Mouse (Mus musculus): ENCODE measurements around the gene Kin.

DNA sequence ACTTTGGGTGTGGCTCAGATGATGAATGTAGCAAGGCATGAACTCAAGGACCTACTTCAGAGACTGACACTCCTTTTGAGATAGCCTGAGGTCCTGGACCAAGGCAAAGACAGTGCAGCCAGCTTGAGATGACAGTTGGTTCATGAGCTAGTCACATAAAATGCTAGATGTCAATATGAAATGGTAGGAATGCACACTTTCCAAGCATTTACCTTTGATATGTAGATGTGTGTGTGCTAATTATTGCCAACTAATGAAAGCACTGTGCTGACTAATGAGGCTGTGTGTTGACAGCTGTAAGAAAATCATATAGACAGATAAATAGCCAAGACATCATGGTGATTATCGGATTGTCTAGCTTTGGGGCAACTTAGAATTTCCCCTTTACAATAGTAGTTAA, 51.7 kb downstream of the Kin start:
- no peak for TF ChIP-seq ZC3H11A (IDR thresholded peaks at IDR 0.05; ENCODE audit: borderline replicate concordance, low read depth, low read length)
- no peak for TF ChIP-seq CHD2 (IDR thresholded peaks at IDR 0.05; ENCODE audit: low read depth, low read length)
- TF ChIP-seq MAFK (IDR thresholded peaks at IDR 0.05; ENCODE audit: insufficient read depth, low read depth, low read length) = no peak
- TF ChIP-seq ZNF384 (IDR thresholded peaks at IDR 0.05; ENCODE audit: low read depth, low read length) = no peak

Data from ES-E14 (cell line).